Mouse (Mus musculus): ENCODE data around the gene Zbtb44. TPM values are rescaled to one million over a fixed set of nuclear protein-coding genes. Genes with fewer than 3 reads are reported as not detected.
"Not testable (repeated sequence)": the region's sequence is repeated elsewhere in the genome, so short reads cannot be mapped to it uniquely, and the experiment has no call there.

Zbtb44 gene
- polyA plus RNA-seq, 1 experiment: 0.66 TPM

DNA sequence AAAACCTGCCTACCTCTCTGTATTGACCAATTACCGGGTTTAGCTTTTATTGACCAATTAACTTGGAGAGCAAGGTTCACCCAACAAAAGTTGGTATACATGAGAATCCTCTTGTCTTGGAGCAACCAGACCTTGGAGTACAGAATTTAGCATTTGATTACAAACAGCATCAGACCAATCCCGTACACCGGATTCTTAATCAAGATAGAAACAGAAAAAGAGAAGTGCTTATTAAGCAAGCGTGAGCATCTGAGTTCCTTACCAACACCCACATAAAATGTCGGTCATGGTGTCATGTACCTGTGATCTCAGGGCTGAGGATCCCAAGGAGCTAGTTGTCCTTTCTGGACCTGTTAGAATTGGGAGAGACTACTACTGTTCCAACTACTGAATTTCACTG lies 19.8 kb downstream of the Zbtb44 start:
- TF ChIP-seq GATA1 (IDR thresholded peaks at IDR 0.05; ENCODE audit: low read length) (no peak), TAL1 (IDR thresholded peaks at IDR 0.05; ENCODE audit: low read length) (no peak)
- no peak overlapping the region for H3K4me3 ChIP-seq (replicated peaks)

DNA sequence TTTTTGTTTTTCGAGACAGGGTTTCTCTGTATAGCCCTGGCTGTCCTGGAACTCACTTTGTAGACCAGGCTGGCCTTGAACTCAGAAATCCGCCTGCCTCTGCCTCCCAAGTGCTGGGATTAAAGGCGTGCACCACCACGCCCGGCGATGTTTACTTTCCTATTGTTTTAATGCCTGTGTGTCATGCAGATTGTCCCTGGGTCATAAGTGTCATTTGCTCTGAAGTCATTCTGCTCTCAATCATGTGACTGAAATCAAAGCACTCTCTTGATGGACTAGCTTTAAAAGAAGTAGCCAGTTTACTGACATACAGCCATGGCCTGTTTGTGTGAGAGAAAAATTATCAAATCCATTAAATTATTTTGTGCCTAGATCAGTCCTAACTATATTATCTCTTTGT lies 21.1 kb downstream of the Zbtb44 start:
- H3K36me3 ChIP-seq (ENCODE audit: control insufficient read depth): peaks cover 26% of the 10 kb centered on the region
- H3K27me3 ChIP-seq (ENCODE audit: control insufficient read depth); H3K9me3 ChIP-seq (ENCODE audit: control insufficient read depth, low read length); H3K4me3 ChIP-seq (replicated peaks); H3K4me1 ChIP-seq (ENCODE audit: control insufficient read depth): not testable (repeated sequence)

More for the DNA sequence above, 19.8 kb downstream of the Zbtb44 start:
- no peaks in the 10 kb centered on the region for H3K27me3 ChIP-seq (ENCODE audit: control insufficient read depth)
- H3K36me3 ChIP-seq (ENCODE audit: control insufficient read depth): peaks cover 22% of the 10 kb centered on the region
- no peaks in the 10 kb centered on the region for H3K9me3 ChIP-seq (ENCODE audit: control insufficient read depth, low read length)
- no peaks in the 10 kb centered on the region for H3K4me1 ChIP-seq (ENCODE audit: control insufficient read depth)

DNA sequence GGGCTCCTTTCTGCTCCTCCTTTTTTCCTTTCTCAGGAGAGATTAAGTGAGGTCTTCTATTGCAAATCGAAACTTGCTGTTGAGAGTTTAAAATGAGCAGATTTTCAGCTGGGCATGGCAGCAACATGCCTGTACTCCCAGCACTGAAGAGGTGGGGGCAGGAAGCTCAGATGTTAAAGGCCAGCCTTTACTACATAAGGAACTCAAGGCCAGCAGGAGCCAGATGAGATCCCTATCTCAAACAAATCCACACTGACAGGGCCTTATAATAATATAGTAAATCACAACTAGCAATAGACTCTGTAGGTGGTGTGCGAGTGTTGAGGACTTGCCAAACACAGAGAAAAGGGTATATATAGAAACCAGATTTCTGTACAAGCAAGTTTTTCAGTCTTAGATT lies 28.3 kb downstream of the Zbtb44 start:
- Histone ChIP-seq H3K9me3 (ENCODE audit: control insufficient read depth, low read length) (no peaks in the 10 kb centered on the region), H3K4me3 (replicated peaks) (no peak overlapping the region), H3K4me1 (ENCODE audit: control insufficient read depth) (no peaks in the 10 kb centered on the region), H3K36me3 (ENCODE audit: control insufficient read depth) (peaks cover 63% of the 10 kb centered on the region), H3K27me3 (ENCODE audit: control insufficient read depth) (no peaks in the 10 kb centered on the region)
- TF ChIP-seq TAL1 (IDR thresholded peaks at IDR 0.05; ENCODE audit: low read length) (no peak), GATA1 (IDR thresholded peaks at IDR 0.05; ENCODE audit: low read length) (no peak)

DNA sequence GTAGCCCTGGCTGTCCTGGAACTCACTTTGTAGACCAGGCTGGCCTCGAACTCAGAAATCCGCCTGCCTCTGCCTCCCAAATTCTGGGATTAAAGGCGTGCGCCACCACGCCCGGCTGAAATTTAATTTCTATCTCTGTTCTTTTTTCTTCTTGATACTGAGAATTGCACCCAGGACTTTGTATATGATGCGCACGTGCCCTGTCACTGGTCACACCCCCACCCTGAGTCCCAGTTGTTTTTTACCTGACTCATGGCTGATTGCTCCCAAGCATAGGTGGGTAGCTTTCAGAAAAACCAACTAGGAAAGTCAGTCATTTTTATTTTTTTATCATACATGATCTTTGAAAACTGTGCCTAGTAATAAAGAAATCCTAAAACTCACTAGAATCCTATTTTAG lies 40.3 kb downstream of the Zbtb44 start:
- H3K4me1 ChIP-seq (ENCODE audit: control insufficient read depth): no peaks in the 10 kb centered on the region
- no peak for TF ChIP-seq GATA1 (IDR thresholded peaks at IDR 0.05; ENCODE audit: low read length)
- TF ChIP-seq TAL1 (IDR thresholded peaks at IDR 0.05; ENCODE audit: low read length): no peak
- no peaks in the 10 kb centered on the region for H3K9me3 ChIP-seq (ENCODE audit: control insufficient read depth, low read length)
- H3K36me3 ChIP-seq (ENCODE audit: control insufficient read depth): peaks cover 55% of the 10 kb centered on the region
- no peak overlapping the region for H3K4me3 ChIP-seq (replicated peaks)
- no peaks in the 10 kb centered on the region for H3K27me3 ChIP-seq (ENCODE audit: control insufficient read depth)

DNA sequence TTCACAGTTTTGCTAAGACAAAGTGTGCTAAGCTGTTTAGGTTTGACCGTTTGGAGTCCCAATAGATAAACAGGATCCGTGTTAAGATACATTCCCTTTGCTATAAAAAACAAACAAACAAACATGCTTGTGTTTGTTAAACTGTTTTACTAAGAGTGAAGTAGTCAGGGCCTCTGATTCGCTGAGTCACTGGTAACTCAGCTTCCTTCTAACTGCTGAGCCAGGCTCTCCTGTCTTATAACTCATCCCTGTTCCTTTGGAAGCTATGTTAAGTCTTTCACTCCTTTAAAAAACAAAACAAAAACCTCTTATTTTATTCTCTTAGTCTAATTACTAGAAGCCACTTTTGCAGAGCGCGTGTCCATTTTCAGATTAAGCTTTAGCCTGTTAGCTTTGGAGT lies 41.8 kb downstream of the Zbtb44 start:
- H3K4me3 ChIP-seq (replicated peaks): no peak overlapping the region
- H3K4me1 ChIP-seq (ENCODE audit: control insufficient read depth): no peaks in the 10 kb centered on the region
- H3K9me3 ChIP-seq (ENCODE audit: control insufficient read depth, low read length): no peaks in the 10 kb centered on the region
- H3K36me3 ChIP-seq (ENCODE audit: control insufficient read depth): peaks cover 40% of the 10 kb centered on the region
- no peaks in the 10 kb centered on the region for H3K27me3 ChIP-seq (ENCODE audit: control insufficient read depth)
- TF ChIP-seq GATA1 (IDR thresholded peaks at IDR 0.05; ENCODE audit: low read length): no peak
- no peak for TF ChIP-seq TAL1 (IDR thresholded peaks at IDR 0.05; ENCODE audit: low read length)

DNA sequence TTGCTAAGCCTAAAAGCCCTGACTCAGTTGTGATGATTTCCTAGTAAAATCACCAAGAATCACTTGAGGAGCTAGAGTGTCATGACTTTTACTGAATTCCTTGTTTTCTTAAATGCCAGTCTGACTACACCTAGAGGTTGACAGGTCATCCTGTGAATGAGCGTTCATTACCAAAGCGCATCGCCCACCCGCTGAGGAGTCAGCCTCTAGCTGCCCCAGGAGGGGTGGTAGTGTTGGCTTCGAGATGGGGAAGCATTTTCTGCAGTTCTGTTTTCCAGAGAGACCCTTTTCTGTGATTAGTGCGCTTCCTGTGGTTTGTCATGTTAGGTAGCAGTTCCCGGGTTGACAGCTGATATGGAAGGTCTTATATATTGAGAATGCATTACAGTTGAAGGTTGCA lies 43.4 kb downstream of the Zbtb44 start:
- TF ChIP-seq TAL1 (IDR thresholded peaks at IDR 0.05; ENCODE audit: low read length): no peak
- no peak for TF ChIP-seq GATA1 (IDR thresholded peaks at IDR 0.05; ENCODE audit: low read length)
- no peaks in the 10 kb centered on the region for H3K27me3 ChIP-seq (ENCODE audit: control insufficient read depth)
- peaks cover 26% of the 10 kb centered on the region for H3K36me3 ChIP-seq (ENCODE audit: control insufficient read depth)
- no peaks in the 10 kb centered on the region for H3K4me1 ChIP-seq (ENCODE audit: control insufficient read depth)
- H3K4me3 ChIP-seq (replicated peaks): no peak overlapping the region
- no peaks in the 10 kb centered on the region for H3K9me3 ChIP-seq (ENCODE audit: control insufficient read depth, low read length)

DNA sequence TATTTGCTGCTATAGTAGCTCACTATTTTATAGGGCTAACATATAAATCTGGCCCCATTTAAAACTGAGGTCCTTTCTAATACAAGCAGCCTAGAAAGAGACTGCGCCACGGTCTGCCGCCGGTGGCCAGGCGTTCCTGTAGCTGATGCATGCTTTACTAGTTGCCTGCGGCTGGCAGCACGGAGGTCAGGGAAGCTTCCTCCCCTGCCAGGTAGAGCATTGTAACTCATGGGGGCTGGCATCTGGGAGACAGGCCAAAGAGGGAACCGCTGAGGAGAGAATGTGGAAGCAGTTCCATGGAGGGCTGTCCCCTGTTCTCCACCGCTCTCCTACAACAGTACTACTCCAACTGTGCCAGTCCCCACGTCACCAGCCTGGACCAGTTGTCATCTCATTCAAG lies 44.4 kb downstream of the Zbtb44 start:
- Histone ChIP-seq H3K27me3 (ENCODE audit: control insufficient read depth) (no peaks in the 10 kb centered on the region), H3K9me3 (ENCODE audit: control insufficient read depth, low read length) (no peaks in the 10 kb centered on the region), H3K4me1 (ENCODE audit: control insufficient read depth) (no peaks in the 10 kb centered on the region), H3K36me3 (ENCODE audit: control insufficient read depth) (peaks cover 16% of the 10 kb centered on the region), H3K4me3 (replicated peaks) (no peak overlapping the region)
- no peak for TF ChIP-seq GATA1 (IDR thresholded peaks at IDR 0.05; ENCODE audit: low read length)
- no peak for TF ChIP-seq TAL1 (IDR thresholded peaks at IDR 0.05; ENCODE audit: low read length)

DNA sequence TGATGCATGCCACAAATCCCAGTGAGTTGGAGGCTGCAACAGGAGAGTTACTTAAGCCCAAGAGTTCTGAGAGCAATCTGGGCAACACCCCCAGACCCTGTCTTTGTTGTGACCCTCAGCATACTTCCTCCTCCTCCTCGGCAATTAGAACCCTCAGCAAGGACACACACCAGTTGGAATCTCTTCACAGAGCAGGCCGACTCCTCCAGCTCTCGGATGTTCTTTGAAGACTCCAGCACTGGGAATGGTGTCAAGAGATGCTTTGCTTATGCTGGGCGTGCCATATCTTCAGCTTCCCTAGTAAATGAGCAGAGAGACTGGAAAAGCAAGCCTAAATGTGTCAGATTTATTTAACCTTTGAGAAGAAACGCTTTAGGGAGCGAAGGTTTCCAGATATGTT lies 50.3 kb downstream of the Zbtb44 start:
- Histone ChIP-seq H3K9me3 (ENCODE audit: control insufficient read depth, low read length) (no peaks in the 10 kb centered on the region), H3K4me1 (ENCODE audit: control insufficient read depth) (peaks cover 7% of the 10 kb centered on the region), H3K4me3 (replicated peaks) (no peak overlapping the region), H3K36me3 (ENCODE audit: control insufficient read depth) (no peaks in the 10 kb centered on the region), H3K27me3 (ENCODE audit: control insufficient read depth) (peaks cover 7% of the 10 kb centered on the region; the same call in 1 of the 2 replicates)
- TF ChIP-seq GATA1 (IDR thresholded peaks at IDR 0.05; ENCODE audit: low read length) (no peak), TAL1 (IDR thresholded peaks at IDR 0.05; ENCODE audit: low read length) (no peak)

DNA sequence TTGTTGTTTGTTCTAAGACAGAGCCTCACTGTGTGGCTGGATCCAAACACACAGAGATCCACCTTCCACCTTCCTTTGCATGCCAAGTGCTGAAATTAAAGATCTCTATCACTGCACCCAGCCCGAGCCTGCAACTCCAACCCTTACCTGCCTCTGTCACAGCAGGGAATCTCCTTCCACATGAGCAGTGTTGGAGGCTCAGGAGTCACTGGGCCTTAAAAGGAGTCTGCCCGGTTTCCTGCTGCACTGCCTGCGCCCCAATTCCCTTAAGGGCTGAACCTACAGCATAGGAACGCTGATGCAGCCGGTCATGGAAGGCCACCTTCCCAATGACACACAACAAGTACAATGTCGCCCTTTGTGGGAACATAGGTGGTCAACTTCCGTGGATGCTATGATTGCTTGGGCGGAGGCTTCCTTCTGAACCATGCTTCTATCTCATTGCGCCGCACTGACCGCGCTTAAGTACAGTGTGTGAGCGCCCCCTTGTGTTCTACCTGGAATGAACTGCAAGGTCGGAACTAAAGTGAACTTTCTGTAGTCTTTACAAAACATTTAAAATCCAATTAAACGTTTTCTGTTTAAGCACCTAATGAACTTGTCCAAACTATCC lies 51.7 kb downstream of the Zbtb44 start:
- TF ChIP-seq GATA1 (IDR thresholded peaks at IDR 0.05; ENCODE audit: low read length) (no peak), TAL1 (IDR thresholded peaks at IDR 0.05; ENCODE audit: low read length) (no peak)
- Histone ChIP-seq H3K4me3 (replicated peaks) (no peak overlapping the region), H3K27me3 (ENCODE audit: control insufficient read depth) (peaks cover 7% of the 10 kb centered on the region; the same call in 1 of the 2 replicates), H3K36me3 (ENCODE audit: control insufficient read depth) (no peaks in the 10 kb centered on the region), H3K4me1 (ENCODE audit: control insufficient read depth) (peaks cover 7% of the 10 kb centered on the region), H3K9me3 (ENCODE audit: control insufficient read depth, low read length) (no peaks in the 10 kb centered on the region)

DNA sequence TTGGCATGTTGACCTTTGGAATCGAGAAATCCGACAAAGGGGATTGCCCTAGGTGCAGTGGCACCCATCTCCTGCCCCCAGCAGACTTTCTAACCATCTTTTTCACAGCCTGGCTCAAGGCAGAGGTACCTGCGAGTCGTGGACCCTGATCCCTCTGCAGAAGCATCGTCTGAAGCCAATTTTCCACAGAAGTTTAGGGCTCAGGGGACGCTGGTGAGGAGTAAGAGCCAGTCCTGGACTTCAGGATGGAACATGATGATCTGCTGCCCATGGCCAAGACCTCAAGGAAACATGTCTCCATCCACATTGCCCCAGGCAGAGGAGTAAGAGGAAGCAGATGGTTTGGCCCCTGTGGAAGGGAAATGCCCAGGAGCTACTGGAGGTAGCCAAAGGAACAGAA lies 52.3 kb downstream of the Zbtb44 start:
- H3K36me3 ChIP-seq (ENCODE audit: control insufficient read depth): no peaks in the 10 kb centered on the region
- no peaks in the 10 kb centered on the region for H3K9me3 ChIP-seq (ENCODE audit: control insufficient read depth, low read length)
- H3K4me1 ChIP-seq (ENCODE audit: control insufficient read depth): peaks cover 7% of the 10 kb centered on the region
- TF ChIP-seq TAL1 (IDR thresholded peaks at IDR 0.05; ENCODE audit: low read length) (no peak), GATA1 (IDR thresholded peaks at IDR 0.05; ENCODE audit: low read length) (no peak)
- H3K4me3 ChIP-seq (replicated peaks): no peak overlapping the region
- peaks cover 7% of the 10 kb centered on the region; the same call in 1 of the 2 replicates for H3K27me3 ChIP-seq (ENCODE audit: control insufficient read depth)
